Mouse (Mus musculus) intestine, embryonic 14.5 days (tissue): ENCODE results near the gene Mptx2. TPM values are rescaled to one million over a fixed set of nuclear protein-coding genes. Genes with fewer than 3 reads are reported as not detected.

Experiments used
- ATAC-seq: fragments of 200-750 bp; cut with Nextera tagmentation; replicated peaks from 2 replicates; pipeline ENCODE4 v1.8.0; 2017; ENCODE audit warnings: low read depth, moderate number of reproducible peaks, moderate TSS enrichment, moderate library complexity; ENCODE audit not compliant: low FRiP score, low TSS enrichment
- DNase-seq: peaks from one replicate; pipeline ENCODE4 v3.0.0-alpha.2; 2018; ENCODE audit warnings: low spot score
- H3K27ac ChIP-seq: fragments of 300-500 bp; sonication (generic); 2 replicates; pipeline ENCODE4 v1.5.1; 2014; ENCODE audit warnings: low read depth, mild to moderate bottlenecking, control low read depth
- H3K27me3 ChIP-seq: fragments of 300-500 bp; sonication (generic); replicated peaks from 2 replicates; pipeline ENCODE4 v1.6.1; 2014; ENCODE audit warnings: low read length, control low read depth; ENCODE audit not compliant: control insufficient read depth, insufficient read depth
- H3K36me3 ChIP-seq: fragments of 300-500 bp; sonication (generic); 2 replicates; pipeline ENCODE4 v1.6.1; 2014; ENCODE audit warnings: low read length, control low read depth; ENCODE audit not compliant: control insufficient read depth, insufficient read depth
- H3K4me1 ChIP-seq: fragments of 300-500 bp; sonication (generic); replicated peaks from 2 replicates; pipeline ENCODE4 v1.6.1; 2014; ENCODE audit warnings: low read length, control low read depth, mixed read lengths; ENCODE audit not compliant: control insufficient read depth, insufficient read depth
- H3K4me2 ChIP-seq: fragments of 300-500 bp; sonication (generic); 2 replicates; pipeline ENCODE4 v1.6.1; 2014; ENCODE audit warnings: low read length
- H3K4me3 ChIP-seq: fragments of 300-500 bp; sonication (generic); 2 replicates; pipeline ENCODE4 v1.5.1; 2014; ENCODE audit warnings: low read depth, low read length, control low read depth, mixed read lengths
- H3K9ac ChIP-seq: fragments of 300-500 bp; sonication (generic); 2 replicates; pipeline ENCODE4 v1.6.1; 2014; ENCODE audit warnings: mild to moderate bottlenecking, low read length
- H3K9me3 ChIP-seq: fragments of 300-500 bp; sonication (generic); 2 replicates; pipeline ENCODE4 v1.6.1; 2016; ENCODE audit warnings: low read length, control low read depth; ENCODE audit not compliant: control insufficient read depth
- WGBS: fragments of 180-500 bp; shearing (Covaris S2); extraction: QIAGEN DNeasy Blood & Tissue Kit; methylation state at CpG from one replicate; pipeline ENCODE4 v1.1.7; 2014; 5-methylcytosine and 5-hydroxymethylcytosine counted together
- polyA plus RNA-seq: library from polyadenylated mRNA; unstranded; fragments of >200 nt; fragmentation: Nextera tagmentation; extraction: Ambion mirVana; gene quantifications from 2 replicates; pipeline ENCODE4 v1.2.1, GENCODE M21; 2014

Mptx2 gene
- polyA plus RNA-seq: not detected in 2 replicates

GRCm38 (mm10) chr1:173277677-173278076, at the start of gene Mptx2:
Mptx2 (minus strand) TSS chr1:173277777.
- H3K27ac ChIP-seq: no peak within 1 kb of the TSS
- no peak for ATAC-seq
- no peaks in the 10 kb centered on the region for H3K27me3 ChIP-seq
- H3K4me1 ChIP-seq: no peaks in the 10 kb centered on the region
- H3K9me3 ChIP-seq: no peaks in the 10 kb centered on the region
- WGBS: 70% methylated on average over 3 of the region's 3 CpGs
- DNase-seq: no peak
- H3K36me3 ChIP-seq: no peaks in the 10 kb centered on the region
- no peak within 1 kb of the TSS for H3K4me2 ChIP-seq
- H3K9ac ChIP-seq: no peak within 1 kb of the TSS
- no peak within 1 kb of the TSS for H3K4me3 ChIP-seq

GRCm38 (mm10) chr1:173326552-173326951, 49.0 kb upstream of the Mptx2 start:
- Histone ChIP-seq H3K4me2 (no peak overlapping the region), H3K4me3 (no peak overlapping the region), H3K4me1 (no peaks in the 10 kb centered on the region), H3K9ac (no peak overlapping the region), H3K27ac (no peak overlapping the region), H3K27me3 (no peaks in the 10 kb centered on the region), H3K36me3 (no peaks in the 10 kb centered on the region), H3K9me3 (no peaks in the 10 kb centered on the region)
- ATAC-seq (no peak), DNase-seq (no peak)
- 42% methylated on average over 1 of the region's 1 CpGs for WGBS

GRCm38 (mm10) chr1:173325395-173325794, 47.8 kb upstream of the Mptx2 start:
- H3K27me3 ChIP-seq: no peaks in the 10 kb centered on the region
- WGBS: 87% methylated on average over 1 of the region's 1 CpGs
- ATAC-seq: no peak
- DNase-seq: no peak
- no peaks in the 10 kb centered on the region for H3K4me1 ChIP-seq
- H3K9me3 ChIP-seq: no peaks in the 10 kb centered on the region
- no peaks in the 10 kb centered on the region for H3K36me3 ChIP-seq
- no peak overlapping the region for H3K4me3 ChIP-seq
- no peak overlapping the region for H3K27ac ChIP-seq
- no peak overlapping the region for H3K9ac ChIP-seq
- no peak overlapping the region for H3K4me2 ChIP-seq

- Histone ChIP-seq H3K9ac (no peak overlapping the region), H3K27me3 (no peaks in the 10 kb centered on the region), H3K4me1 (no peaks in the 10 kb centered on the region), H3K27ac (no peak overlapping the region), H3K4me2 (no peak overlapping the region), H3K4me3 (no peak overlapping the region), H3K9me3 (no peaks in the 10 kb centered on the region), H3K36me3 (no peaks in the 10 kb centered on the region)
- ATAC-seq (no peak), DNase-seq (no peak)
- WGBS: 73% methylated on average over 4 of the region's 4 CpGs
Measured at GRCm38 (mm10) chr1:173324961-173325360, 47.4 kb upstream of the Mptx2 start.

GRCm38 (mm10) chr1:173323839-173324585, 46.4 kb upstream of the Mptx2 start:
- Histone ChIP-seq H3K4me2 (no peak overlapping the region), H3K9ac (no peak overlapping the region), H3K9me3 (no peaks in the 10 kb centered on the region), H3K4me3 (no peak overlapping the region), H3K27me3 (no peaks in the 10 kb centered on the region), H3K4me1 (no peaks in the 10 kb centered on the region), H3K36me3 (no peaks in the 10 kb centered on the region), H3K27ac (no peak overlapping the region)
- DNase-seq (peak; percentile 55), ATAC-seq (no peak)
- WGBS: 24% methylated on average over 5 of the region's 5 CpGs

GRCm38 (mm10) chr1:173322249-173322627, 44.7 kb upstream of the Mptx2 start:
- WGBS: 67% methylated on average over 6 of the region's 6 CpGs

GRCm38 (mm10) chr1:173321593-173322248, 44.1 kb upstream of the Mptx2 start:
- Histone ChIP-seq H3K36me3 (no peaks in the 10 kb centered on the region), H3K27ac (no peak overlapping the region), H3K4me2 (no peak overlapping the region), H3K4me3 (no peak overlapping the region), H3K27me3 (no peaks in the 10 kb centered on the region), H3K9ac (no peak overlapping the region), H3K9me3 (no peaks in the 10 kb centered on the region), H3K4me1 (no peaks in the 10 kb centered on the region)
- DNase-seq: no peak
- 73% methylated on average over 8 of the region's 8 CpGs for WGBS
- no peak for ATAC-seq

More at GRCm38 (mm10) chr1:173322249-173322627, 44.7 kb upstream of the Mptx2 start:
- Histone ChIP-seq H3K36me3 (no peaks in the 10 kb centered on the region), H3K9ac (no peak overlapping the region), H3K27ac (no peak overlapping the region), H3K4me1 (no peaks in the 10 kb centered on the region), H3K4me2 (no peak overlapping the region), H3K9me3 (no peaks in the 10 kb centered on the region), H3K27me3 (no peaks in the 10 kb centered on the region), H3K4me3 (no peak overlapping the region)
- ATAC-seq (no peak), DNase-seq (no peak)

- no peak overlapping the region for H3K4me2 ChIP-seq
- H3K9me3 ChIP-seq: no peaks in the 10 kb centered on the region
- no peaks in the 10 kb centered on the region for H3K27me3 ChIP-seq
- 85% methylated on average over 2 of the region's 2 CpGs for WGBS
- H3K36me3 ChIP-seq: no peaks in the 10 kb centered on the region
- no peak overlapping the region for H3K4me3 ChIP-seq
- no peak overlapping the region for H3K27ac ChIP-seq
- DNase-seq (no peak), ATAC-seq (no peak)
- H3K9ac ChIP-seq: no peak overlapping the region
- H3K4me1 ChIP-seq: no peaks in the 10 kb centered on the region
Measured at GRCm38 (mm10) chr1:173317925-173318477, 40.4 kb upstream of the Mptx2 start.
